Mouse (Mus musculus) heart, adult 9 months (tissue): ENCODE data around the gene Slc27a2.

Experiments
- DNase-seq, 2 experiments: peaks; one replicate each; pipeline ENCODE4 v3.0.0; 2022; ENCODE audit warnings: low spot score in 2 of 2

The Slc27a2 gene

DNA sequence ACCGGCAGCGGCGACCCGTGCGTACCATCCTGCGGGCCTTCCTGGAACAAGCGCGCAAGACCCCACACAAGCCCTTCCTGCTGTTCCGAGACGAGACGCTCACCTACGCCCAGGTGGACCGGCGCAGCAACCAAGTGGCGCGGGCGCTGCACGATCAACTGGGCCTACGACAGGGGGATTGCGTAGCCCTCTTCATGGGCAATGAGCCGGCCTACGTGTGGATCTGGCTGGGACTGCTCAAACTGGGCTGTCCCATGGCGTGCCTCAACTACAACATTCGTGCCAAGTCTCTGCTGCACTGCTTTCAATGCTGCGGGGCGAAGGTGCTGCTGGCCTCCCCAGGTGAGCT, 1.1 kb downstream of the Slc27a2 start:
- no peak for DNase-seq

DNA sequence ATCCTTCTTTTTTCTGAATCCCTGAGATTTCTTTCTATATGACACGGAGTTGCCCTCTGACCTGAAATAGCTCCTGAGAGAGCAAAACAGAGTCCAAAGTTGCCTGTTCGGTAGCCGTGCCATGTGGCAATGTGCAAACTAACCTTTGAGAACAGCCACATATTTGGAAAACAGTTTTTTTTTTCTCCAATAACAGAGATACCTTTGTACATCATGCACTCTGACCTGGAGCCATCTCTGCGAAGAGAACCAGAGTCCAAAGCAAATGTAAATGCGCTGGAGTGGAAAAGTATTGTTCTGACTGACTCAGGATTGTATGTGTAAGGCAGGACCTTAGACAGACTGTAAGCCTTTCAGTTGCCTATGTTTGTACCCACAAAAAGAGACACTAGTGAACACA, 3.3 kb downstream of the Slc27a2 start:
- DNase-seq, result no peak

GRCm38 (mm10) chr2:126560094-126560493, 7.9 kb downstream of the Slc27a2 start:
- no peak for DNase-seq

- peak; percentile 8 to 18 for DNase-seq
Measured at GRCm38 (mm10) chr2:126563411-126564105, 11.4 kb downstream of the Slc27a2 start.

- no peak for DNase-seq
Measured at GRCm38 (mm10) chr2:126572163-126572562, 20.0 kb downstream of the Slc27a2 start.

- no peak for DNase-seq
Measured at GRCm38 (mm10) chr2:126572747-126573146, 20.5 kb downstream of the Slc27a2 start.

DNA sequence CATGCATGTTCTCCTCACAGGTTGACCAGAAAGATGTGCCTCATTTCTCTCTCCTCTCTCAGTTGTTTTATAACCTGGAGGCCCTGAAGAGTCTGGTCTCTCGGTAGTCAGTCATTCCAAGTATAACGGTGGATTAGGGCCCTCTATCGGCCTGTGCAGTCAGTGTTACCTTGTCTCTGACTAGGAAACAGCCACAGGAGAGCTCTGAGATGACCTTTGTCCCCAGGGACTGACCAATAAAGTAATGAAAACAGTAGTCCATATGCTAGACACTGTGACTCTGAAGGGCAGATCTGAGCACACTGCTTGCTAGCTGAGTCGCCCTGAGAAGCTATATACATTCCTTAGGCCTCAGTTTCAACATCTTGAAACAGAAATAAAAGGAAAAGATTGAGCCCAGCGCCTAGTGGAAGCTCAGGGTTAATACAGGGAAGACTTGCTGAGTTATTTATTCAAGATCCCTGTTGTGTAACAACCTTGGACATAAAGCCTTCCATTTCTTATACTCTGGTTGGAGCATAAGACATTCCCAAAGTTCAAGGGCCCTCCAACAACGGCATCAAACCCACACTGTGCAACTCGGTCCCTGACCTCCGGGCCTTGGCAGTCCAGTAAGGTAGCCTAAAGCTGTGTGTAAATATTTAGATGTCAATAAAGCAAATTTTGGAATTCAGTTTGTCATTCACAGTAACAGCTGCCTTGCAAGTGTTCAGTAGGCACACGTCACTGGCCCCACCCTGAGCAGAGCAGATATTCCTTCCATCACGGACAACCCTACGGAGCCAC, 23.4 kb downstream of the Slc27a2 start:
- no peak for DNase-seq

- DNase-seq, result no peak
Measured at GRCm38 (mm10) chr2:126577362-126577761, 25.2 kb downstream of the Slc27a2 start.

DNA sequence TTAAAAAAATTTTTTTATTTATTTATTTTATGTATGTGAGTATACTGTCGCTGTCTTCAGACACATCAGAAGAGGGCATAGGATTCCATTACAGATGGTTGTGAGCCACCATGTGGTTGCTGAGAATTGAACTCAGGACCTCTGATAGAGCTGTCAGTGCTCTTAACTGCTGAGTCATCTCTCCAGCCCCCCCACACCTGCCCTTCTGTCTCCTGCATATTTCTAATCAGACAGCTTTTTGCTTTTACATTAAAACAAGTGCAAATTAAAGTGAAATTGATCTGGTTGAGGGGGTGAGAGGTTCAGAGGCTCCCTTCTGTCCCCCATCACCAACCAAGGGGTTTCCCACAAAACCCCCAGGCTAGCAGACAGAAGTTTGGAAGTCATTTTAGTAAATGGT, 27.1 kb downstream of the Slc27a2 start:
- no peak for DNase-seq

DNA sequence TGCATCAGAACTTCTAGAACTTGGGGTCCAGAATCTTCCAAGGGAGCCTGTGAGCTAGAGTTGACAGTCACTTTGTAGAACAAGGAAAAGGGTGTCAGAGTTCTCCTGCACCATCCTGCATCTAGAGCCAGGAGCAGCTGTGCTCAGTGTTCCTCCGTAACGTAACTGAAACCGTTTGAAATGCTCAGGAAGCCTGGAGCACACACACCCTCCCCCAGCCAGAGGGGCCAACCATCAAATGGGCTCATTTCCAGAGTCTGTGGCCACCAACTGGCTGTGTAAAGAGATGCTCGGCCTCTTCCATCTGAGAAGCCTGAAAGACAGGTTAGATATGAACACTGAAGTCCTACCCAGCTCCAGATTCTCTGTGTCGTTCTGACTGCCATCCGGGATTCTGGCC, 31.8 kb downstream of the Slc27a2 start:
- DNase-seq, result no peak

DNA sequence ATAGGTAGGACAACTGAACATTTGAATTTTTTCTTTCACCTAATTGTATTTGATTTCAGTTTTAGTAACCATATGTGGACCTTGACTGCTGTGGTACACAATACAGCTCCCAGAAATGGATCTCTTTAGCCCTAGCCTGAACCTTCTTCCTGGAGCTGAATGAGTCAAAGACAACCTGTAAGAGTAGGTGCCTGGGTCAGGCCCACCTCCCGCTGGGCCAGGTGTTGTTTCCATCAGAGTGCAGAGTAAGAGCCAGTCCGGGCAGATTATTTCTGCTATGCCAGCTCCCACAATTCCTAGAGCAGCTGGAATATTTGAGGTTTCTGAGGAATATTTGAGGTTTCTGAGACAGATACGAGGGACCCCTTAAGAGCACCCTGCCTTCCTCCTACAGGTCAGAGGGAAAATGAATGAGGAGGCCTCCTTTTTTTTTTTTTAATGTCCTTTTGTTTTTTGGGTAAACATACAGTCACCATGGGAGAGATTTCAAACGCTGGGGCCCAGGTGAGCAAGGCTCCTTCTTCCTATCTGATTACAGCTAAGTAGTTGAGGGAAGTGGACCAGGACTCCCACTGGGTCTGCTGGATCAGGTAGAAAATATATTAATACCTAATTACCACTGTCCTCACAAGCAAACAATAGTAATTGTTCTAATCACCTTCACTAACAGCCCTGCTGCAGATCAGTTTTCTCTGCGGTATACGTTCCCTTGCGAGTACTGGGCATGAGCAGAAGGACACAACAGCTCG, 32.6 kb downstream of the Slc27a2 start:
- no peak for DNase-seq

- DNase-seq, result no peak
Measured at GRCm38 (mm10) chr2:126587468-126587867, 35.3 kb downstream of the Slc27a2 start.

DNA sequence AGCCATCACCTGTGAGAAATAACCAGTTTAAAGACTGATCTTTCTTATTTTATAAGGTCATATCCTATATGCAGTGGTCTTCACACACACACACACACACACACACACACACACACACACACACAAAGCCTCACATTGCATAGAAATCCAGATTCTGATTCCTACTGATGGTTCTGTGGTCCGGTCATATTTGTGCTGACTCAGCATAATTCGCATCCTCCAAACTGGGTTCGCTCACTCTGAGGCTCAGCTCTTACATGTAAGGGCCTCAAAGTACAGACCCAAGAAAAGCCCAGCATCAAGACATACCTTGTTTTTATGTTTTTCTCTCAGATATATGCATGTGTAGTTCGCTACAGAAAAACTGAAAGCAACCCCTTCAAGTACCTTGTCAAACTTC, 39.1 kb downstream of the Slc27a2 start:
- DNase-seq, result no peak

GRCm38 (mm10) chr2:126593831-126594610, 41.8 kb downstream of the Slc27a2 start:
- peak; percentile 15 to 49 for DNase-seq

- no peak for DNase-seq
Measured at GRCm38 (mm10) chr2:126596347-126597072, 44.3 kb downstream of the Slc27a2 start.

DNA sequence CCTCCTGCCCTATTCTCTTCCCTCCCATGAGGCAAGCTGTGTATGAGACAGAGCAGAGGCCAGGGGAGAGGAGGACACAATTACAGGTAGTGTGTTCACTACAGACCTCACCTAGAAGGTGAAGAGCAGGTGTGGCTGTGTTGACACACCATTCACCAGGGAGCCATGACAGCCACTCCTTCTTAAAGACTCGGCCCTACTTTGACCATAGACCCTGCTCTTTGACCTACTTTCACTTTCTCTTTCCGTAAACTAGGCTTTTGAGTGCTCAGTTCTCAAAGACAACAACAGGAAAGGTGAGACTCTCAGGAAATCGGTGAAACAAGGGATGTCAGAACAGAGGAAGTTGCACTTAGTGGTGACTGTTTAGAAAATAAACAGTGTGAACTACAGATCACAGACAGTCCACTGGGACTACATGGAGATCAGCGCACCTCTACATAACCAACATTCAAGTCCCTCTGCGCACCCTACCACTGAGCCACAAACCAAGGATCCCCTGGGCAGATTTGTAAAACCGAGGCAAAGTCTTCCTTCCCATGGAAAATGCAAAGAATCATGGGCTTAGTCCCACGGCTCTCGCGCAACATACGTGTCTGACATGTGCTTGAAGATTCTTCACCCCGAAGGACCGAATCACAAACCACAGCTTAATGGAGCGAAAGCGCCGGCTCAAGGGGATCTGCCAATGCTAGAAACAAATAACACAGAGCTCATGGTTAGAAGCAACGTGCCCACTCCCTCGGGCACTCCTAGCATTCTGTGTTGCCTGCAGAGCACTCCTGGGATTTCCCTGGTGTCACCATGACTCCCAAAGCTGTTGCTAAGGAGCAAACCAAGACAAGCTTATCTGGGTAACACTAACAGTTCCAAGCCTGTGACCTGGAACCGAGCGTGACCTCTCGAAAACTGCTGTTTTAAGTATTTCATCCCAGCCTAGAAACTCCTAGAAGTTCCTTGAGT, 45.4 kb downstream of the Slc27a2 start:
- peak in 1 of 2 experiments; percentile 34 for DNase-seq

- no peak for DNase-seq
Measured at GRCm38 (mm10) chr2:126598359-126598758, 46.2 kb downstream of the Slc27a2 start.

DNA sequence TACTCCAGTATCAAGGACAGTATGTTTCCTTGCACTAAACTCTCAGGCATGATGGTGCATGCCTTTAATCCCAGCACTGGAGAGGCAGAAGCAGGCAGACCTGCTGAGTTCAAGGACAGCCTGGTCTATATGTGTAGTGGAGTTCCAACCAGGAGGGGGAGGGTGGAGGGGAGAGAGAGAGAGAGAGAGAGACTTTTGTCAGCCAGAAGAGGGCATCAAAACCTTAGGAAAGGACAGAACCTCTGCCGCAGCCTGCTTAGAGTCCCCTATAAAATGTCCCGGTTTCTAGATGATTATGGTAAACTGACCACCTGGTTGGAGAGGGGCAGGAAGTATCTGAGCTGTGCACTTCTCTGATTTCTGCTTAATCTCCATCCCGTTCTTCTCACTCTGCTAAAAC, 46.8 kb downstream of the Slc27a2 start:
- DNase-seq, result no peak

GRCm38 (mm10) chr2:126600533-126600932, 48.3 kb downstream of the Slc27a2 start:
- no peak for DNase-seq
